Mouse (Mus musculus) G1E (cell line): Measurements from ENCODE around the gene Fzd10. TPM values are rescaled to one million over a fixed set of nuclear protein-coding genes. Genes with fewer than 3 reads are reported as not detected.

Source experiments
- ATAC-seq: 2 replicates; pipeline ENCODE4 v1.8.0; 2016; ENCODE audit warnings: mild to moderate bottlenecking; ENCODE audit not compliant: insufficient number of reproducible peaks, poor library complexity, low FRiP score, severe bottlenecking; ENCODE audit errors: extremely low read depth
- DNase-seq: peaks from one replicate; pipeline ENCODE4 v3.0.0; 2012; ENCODE audit warnings: low spot score
- H3K27me3 ChIP-seq: 2 replicates; pipeline ENCODE4 v1.6.1; 2012; ENCODE audit warnings: mild to moderate bottlenecking, low read length, inconsistent platforms; ENCODE audit not compliant: insufficient read depth
- H3K36me3 ChIP-seq: replicated peaks from 2 replicates; pipeline ENCODE3; 2012; ENCODE audit warnings: mild to moderate bottlenecking, inconsistent platforms
- H3K4me1 ChIP-seq: 2 replicates; pipeline ENCODE4 v1.6.1; 2012; ENCODE audit warnings: low read depth, low read length, inconsistent platforms, mixed read lengths; ENCODE audit not compliant: insufficient read depth
- H3K4me3 ChIP-seq: 2 replicates; pipeline ENCODE4 v1.5.1; 2012; ENCODE audit warnings: low read depth, mild to moderate bottlenecking, inconsistent platforms, low read length, moderate library complexity, mixed read lengths
- H3K9me3 ChIP-seq: replicated peaks from 2 replicates; pipeline ENCODE4 v1.6.1; 2012; ENCODE audit warnings: inconsistent platforms
- CTCF ChIP-seq: IDR thresholded peaks from 2 replicates; pipeline ENCODE4 v1.5.1; 2012; ENCODE audit warnings: low read depth, low read length, inconsistent platforms, mixed read lengths
- GATA1 ChIP-seq: IDR thresholded peaks from 2 replicates; pipeline ENCODE4 v1.6.1; 2012; ENCODE audit warnings: borderline replicate concordance, low read length, inconsistent platforms, mixed read lengths
- GATA2 ChIP-seq: IDR thresholded peaks from 2 replicates; pipeline ENCODE4 v1.6.1; 2012; ENCODE audit warnings: low read depth, low read length, inconsistent platforms, borderline replicate concordance
- POLR2AphosphoS5 ChIP-seq: IDR thresholded peaks from 2 replicates; pipeline ENCODE4 v1.6.1; 2012; ENCODE audit warnings: low read depth, low read length, inconsistent platforms; ENCODE audit not compliant: insufficient replicate concordance
- TAL1 ChIP-seq: conservative IDR thresholded peaks from 2 replicates; pipeline ENCODE4 v1.6.1; 2012; ENCODE audit warnings: low read depth, low read length, inconsistent platforms, mixed read lengths
- polyA plus RNA-seq: library from polyadenylated mRNA; stranded (reverse); fragments of >175 nt; gene quantifications from 2 replicates; pipeline ENCODE4 v1.2.3, GENCODE M21; 2012
- total RNA-seq, 2 experiments: library from RNA; stranded (forward) in 1 of 2; stranded (reverse) in 1 of 2; fragments of 200-1000 nt in 1 of 2; fragments of >200 nt in 1 of 2; fragmentation: Nextera tagmentation in 1 of 2; gene quantifications; 2 replicates each; pipeline ENCODE4 v1.2.3; 2014 to 2017

Fzd10 gene
- total RNA-seq (2014; fragmentation: Nextera tagmentation) (not detected in 2 replicates), total RNA-seq (2017) (0.11 TPM in 1 of 2 replicates, not detected in the other), polyA plus RNA-seq (not detected in 2 replicates)

DNA sequence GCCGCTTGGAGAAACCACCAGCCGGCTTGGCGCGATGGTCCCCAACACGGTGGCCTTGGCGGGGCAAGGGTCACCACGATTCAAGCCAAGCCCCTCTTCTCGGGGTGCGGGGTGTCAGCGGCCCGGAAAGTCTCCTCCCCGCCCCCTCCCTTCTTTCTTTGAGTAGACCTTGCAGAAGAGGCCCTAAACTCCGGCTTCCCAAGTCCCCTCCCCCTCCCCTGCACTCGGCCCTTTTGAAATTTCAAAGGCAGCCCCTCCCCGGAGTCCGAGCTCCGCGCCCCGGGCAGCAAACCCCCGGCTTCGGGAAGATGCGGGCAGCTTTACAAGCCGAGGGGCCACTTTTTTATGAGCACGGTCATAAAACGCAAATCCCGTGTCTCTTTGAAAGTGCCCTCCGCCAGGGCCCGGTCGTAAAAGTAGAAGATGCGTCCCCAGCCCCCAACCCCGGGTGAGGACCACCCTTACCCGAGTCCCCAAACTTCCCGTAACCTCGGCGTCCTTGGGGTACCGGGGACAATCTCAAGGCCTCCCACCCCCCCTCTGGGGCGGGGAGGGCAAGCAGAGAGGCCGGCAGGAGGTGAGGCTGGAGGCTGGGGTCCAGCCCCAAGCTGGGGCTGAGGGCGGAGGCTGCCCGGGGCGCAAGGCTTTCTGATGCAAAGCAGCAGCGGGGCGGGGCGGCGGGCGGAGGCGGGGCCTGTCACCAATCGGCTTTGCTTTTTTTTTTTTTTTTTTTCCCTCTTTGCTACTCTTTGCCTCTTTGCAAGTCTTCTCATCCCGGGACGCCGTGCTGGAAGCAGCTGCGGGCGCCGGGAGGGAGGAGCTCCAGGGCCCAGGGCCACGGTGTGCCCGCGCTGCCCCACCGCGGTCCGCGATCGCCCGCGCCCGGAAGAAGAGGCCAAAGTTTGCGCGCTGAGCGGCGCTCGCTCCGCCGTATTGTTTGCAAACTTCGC lies at the start of gene Fzd10:
Gene Fzd10 (plus strand): TSS at position 773 of the 950 bp plus-strand sequence.
- DNase-seq (no peak), ATAC-seq (no peak)
- H3K4me1 ChIP-seq = no peaks in the 10 kb centered on the region
- peaks cover 73% of the 10 kb centered on the region for H3K9me3 ChIP-seq
- H3K4me3 ChIP-seq = peak within 1 kb of the TSS; percentile 35; the same call in 1 of the 2 replicates
- no peaks in the 10 kb centered on the region for H3K36me3 ChIP-seq
- H3K27me3 ChIP-seq = no peaks in the 10 kb centered on the region
- TF ChIP-seq TAL1 (no peak), CTCF (no peak), GATA1 (no peak), POLR2AphosphoS5 (no peak), GATA2 (no peak)

DNA sequence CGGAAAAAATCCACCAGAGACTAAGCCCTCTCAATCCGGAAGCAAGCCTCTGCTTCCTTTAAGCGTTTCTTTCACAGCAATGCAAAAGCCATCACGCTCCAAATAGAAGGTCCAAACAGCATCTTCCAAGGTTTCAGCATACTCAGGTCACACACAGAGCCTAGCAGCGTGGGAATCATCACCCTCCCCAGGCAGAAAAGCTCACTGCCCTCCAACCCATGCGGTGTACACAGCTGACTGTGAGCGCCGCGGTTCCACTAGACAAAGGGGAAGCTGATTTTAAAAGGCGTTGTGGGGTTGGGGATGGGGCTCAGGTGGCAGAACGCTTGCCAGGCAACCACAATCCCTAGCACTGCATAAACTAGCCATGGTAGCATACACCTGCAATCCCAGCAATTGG lies 49.2 kb upstream of the Fzd10 start:
- no peaks in the 10 kb centered on the region for H3K27me3 ChIP-seq
- no peaks in the 10 kb centered on the region for H3K36me3 ChIP-seq
- no peak overlapping the region for H3K4me3 ChIP-seq
- DNase-seq = no peak
- peaks cover 65% of the 10 kb centered on the region for H3K9me3 ChIP-seq
- H3K4me1 ChIP-seq = no peaks in the 10 kb centered on the region
- ATAC-seq = no peak
- TF ChIP-seq TAL1 = no peak
- TF ChIP-seq GATA2 = no peak
- TF ChIP-seq GATA1 = no peak
- no peak for TF ChIP-seq POLR2AphosphoS5
- no peak for TF ChIP-seq CTCF

DNA sequence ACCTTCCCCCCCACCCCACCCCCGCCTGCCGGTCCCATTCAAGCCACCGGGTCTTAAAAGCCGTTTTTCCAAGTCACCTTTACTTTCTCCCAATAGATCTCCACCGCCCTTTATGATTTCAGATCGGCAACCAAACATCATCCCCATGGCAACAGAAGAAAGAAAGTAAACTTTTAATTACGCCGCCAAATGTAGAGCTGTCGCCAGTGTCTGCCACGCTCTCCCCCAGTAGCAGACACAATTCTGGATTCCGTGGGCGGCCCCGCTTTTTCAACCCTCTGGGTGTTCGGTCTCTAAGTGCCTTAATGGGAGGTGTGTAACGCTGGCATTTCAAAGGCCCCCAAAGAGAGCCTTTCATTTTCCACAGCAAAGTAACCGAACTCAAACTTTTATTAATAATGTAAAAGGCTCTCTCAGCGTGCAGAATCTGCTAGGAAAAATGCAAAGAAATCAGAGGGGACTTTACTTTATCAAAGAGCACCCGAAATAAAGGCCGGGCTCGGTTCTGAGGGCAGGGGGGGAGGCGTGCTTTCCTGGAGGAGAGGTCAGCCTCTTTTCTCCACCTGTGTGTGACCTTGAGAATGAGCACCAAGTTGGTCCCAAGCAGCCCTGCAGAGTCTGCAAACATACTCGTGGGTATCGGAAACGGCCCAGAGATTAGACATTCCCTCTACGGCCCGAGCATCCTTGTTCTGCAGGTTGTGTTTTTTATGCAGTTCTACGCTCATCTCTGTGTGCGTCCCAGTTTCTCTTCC lies 48.3 kb upstream of the Fzd10 start:
- Histone ChIP-seq H3K9me3 (peaks cover 61% of the 10 kb centered on the region), H3K4me3 (no peak overlapping the region), H3K4me1 (no peaks in the 10 kb centered on the region), H3K36me3 (no peaks in the 10 kb centered on the region), H3K27me3 (no peaks in the 10 kb centered on the region)
- ATAC-seq = no peak
- no peak for DNase-seq
- TF ChIP-seq POLR2AphosphoS5 = no peak

DNA sequence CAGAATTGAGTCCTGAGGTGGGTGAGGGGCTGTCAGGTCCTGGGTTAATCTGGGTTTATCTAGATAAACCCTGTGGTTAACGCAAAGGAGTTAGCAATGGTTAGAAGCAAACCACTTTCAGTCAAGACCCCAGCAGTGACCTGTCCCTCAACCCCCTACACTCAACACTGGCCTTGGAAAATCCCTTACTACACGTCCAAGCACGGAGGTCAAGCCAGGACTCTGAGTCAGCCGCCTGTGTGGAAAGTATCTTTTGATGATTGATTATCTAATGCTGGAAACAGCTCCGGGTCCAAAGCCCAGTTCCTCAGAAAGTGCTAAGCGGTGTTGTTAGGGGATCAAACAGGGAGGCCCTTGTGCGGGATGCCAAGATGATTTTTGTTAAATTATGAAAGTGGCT lies 42.5 kb upstream of the Fzd10 start:
- Histone ChIP-seq H3K9me3 (peaks cover 79% of the 10 kb centered on the region), H3K27me3 (no peaks in the 10 kb centered on the region), H3K36me3 (no peaks in the 10 kb centered on the region), H3K4me3 (no peak overlapping the region), H3K4me1 (no peaks in the 10 kb centered on the region)
- TF ChIP-seq CTCF (no peak), POLR2AphosphoS5 (no peak), GATA1 (no peak), TAL1 (no peak), GATA2 (no peak)
- ATAC-seq (no peak), DNase-seq (no peak)

DNA sequence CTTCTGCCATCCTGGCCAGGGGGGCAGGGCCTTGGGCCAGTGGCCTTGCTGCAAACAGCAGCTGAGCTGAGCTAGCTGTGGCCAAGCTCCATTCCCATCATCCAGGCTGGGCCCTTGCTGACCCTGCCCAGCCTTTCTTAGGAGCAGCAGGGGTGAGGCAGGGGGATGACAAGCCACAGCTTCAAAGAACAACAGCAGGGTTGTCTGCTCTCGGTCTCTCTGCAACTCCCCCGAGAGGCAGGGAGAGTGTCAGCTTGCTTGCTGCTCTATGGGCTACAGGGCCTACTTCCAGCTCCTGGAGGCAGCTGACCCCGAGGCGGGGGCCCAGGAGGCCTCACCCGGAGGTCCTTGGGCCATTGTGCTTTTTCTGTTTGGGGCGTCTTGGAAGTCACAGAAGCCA lies 33.3 kb upstream of the Fzd10 start:
- DNase-seq = no peak
- TF ChIP-seq CTCF = no peak
- no peak for TF ChIP-seq POLR2AphosphoS5
- TF ChIP-seq GATA2 = no peak
- no peak for TF ChIP-seq GATA1
- TF ChIP-seq TAL1 = no peak
- Histone ChIP-seq H3K36me3 (no peaks in the 10 kb centered on the region), H3K4me1 (no peaks in the 10 kb centered on the region), H3K9me3 (peaks cover 71% of the 10 kb centered on the region), H3K27me3 (no peaks in the 10 kb centered on the region), H3K4me3 (no peak overlapping the region)
- no peak for ATAC-seq

DNA sequence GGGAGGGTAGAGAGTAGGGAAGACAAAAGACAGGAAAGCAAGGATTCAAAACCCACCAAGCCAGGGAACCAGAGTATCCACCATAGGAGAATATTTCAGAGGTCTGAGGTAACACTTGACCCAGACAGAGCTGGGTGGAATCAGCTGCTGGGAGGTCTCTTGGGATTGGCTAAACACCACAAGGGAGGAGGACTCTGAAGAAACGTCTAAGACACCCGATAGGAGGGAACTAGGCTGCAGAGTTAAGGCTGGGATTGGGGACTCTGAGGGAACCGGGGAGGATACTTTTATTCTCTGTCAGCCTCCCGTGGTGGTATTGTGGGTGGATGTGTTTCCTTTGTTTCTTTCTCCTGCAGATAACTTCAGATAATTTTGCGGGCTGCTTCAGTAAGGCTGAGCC lies 31.7 kb upstream of the Fzd10 start:
- no peak for DNase-seq

More for the DNA sequence above, 31.7 kb upstream of the Fzd10 start:
- no peaks in the 10 kb centered on the region for H3K27me3 ChIP-seq
- H3K9me3 ChIP-seq = peaks cover 77% of the 10 kb centered on the region
- H3K4me1 ChIP-seq = no peaks in the 10 kb centered on the region
- H3K36me3 ChIP-seq = no peaks in the 10 kb centered on the region
- ATAC-seq = no peak
- no peak for TF ChIP-seq GATA1
- TF ChIP-seq GATA2 = no peak
- TF ChIP-seq CTCF = no peak
- no peak for TF ChIP-seq POLR2AphosphoS5
- TF ChIP-seq TAL1 = no peak
- no peak overlapping the region for H3K4me3 ChIP-seq
